Mouse (Mus musculus): ENCODE results near the gene Exoc7. TPM values are rescaled to one million over a fixed set of nuclear protein-coding genes. Genes with fewer than 3 reads are reported as not detected.

Gene Exoc7
- total RNA-seq, 2 experiments from 2014 or later: 57.6 to 68.8 TPM

- no peak for DNase-seq
Measured at GRCm38 (mm10) chr11:116244580-116244979, 62.5 kb downstream of the Exoc7 start.

- no peak for DNase-seq
Measured at GRCm38 (mm10) chr11:116241744-116242235, 65.2 kb downstream of the Exoc7 start.

GRCm38 (mm10) chr11:116239797-116240196, 67.2 kb downstream of the Exoc7 start:
- no peak for DNase-seq

Other genes with a start within 250 kb of the Exoc7 start
- gene Unc13d, start 229.3 kb downstream of the Exoc7 start, total RNA-seq (2021): under 1 TPM; 0.49 to 0.66 TPM
- 100 to 1,000 TPM; 157 to 178 TPM for gene Wbp2, start 220.2 kb downstream of the Exoc7 start, total RNA-seq (2021)
- gene Trim47, start 180.0 kb downstream of the Exoc7 start, total RNA-seq (2021): 10 to 100 TPM; 14.7 to 23.0 TPM
- 10 to 100 TPM in 1 of 2 experiments, 1 to 10 TPM in 1; 9.3 to 11.7 TPM for gene Trim65, start 176.1 kb downstream of the Exoc7 start, total RNA-seq (2021)
- 100 to 1,000 TPM in 1 of 2 experiments, 10 to 100 TPM in 1; 95.9 to 107 TPM for gene Mrpl38, start 168.4 kb downstream of the Exoc7 start, total RNA-seq (2021)
- 10 to 100 TPM; 38.4 to 41.6 TPM for gene Fbf1, start 139.1 kb downstream of the Exoc7 start, total RNA-seq (2021)
- 10 to 100 TPM; 20.0 to 28.5 TPM for gene Ten1, start 108.4 kb downstream of the Exoc7 start, total RNA-seq (2021)
- gene Acox1, start 108.2 kb downstream of the Exoc7 start, total RNA-seq (2021): 100 to 1,000 TPM; 170 to 228 TPM
- gene Evpl, start 69.2 kb downstream of the Exoc7 start, total RNA-seq (2021): under 1 TPM; 0.70 to 0.82 TPM
- gene Srp68, start 33.0 kb downstream of the Exoc7 start, total RNA-seq (2021): 10 to 100 TPM; 77.4 to 81.8 TPM
- not detected for gene Galr2, start 26.3 kb downstream of the Exoc7 start, total RNA-seq (2021)
- under 1 TPM in 1 of 2 experiments, not detected in 1; 0.10 TPM for gene Foxj1, start 28.2 kb upstream of the Exoc7 start, total RNA-seq (2021)
- 1 to 10 TPM; 8.1 TPM for gene Rnf157, start 105.8 kb upstream of the Exoc7 start, total RNA-seq (2021)
- 10 to 100 TPM; 30.9 to 42.6 TPM for gene Ubald2, start 126.9 kb upstream of the Exoc7 start, total RNA-seq (2021)
- gene Qrich2, start 159.0 kb upstream of the Exoc7 start, total RNA-seq (2021): not detected
- 10 to 100 TPM; 84.6 to 87.0 TPM for gene Prpsap1, start 187.0 kb upstream of the Exoc7 start, total RNA-seq (2021)
- 1 to 10 TPM; 1.7 to 3.4 TPM for gene Sphk1, start 223.7 kb upstream of the Exoc7 start, total RNA-seq (2021)

All from adrenal gland, postnatal 36 days (tissue).